Mouse (Mus musculus) spleen, adult 2 months (tissue): ENCODE measurements at regions not wholly inside any gene's neighbourhood (a gene's known extent, or its start where the extent isn't known, plus 50 kb on each side); places are given as distances from the start of the nearest gene placed in this dataset.

Experiments
- CTCF ChIP-seq: fragments of 200-500 bp; IDR thresholded peaks from 2 replicates; pipeline ENCODE4 v1.5.1; 2011; ENCODE audit warnings: mild to moderate bottlenecking, inconsistent platforms; ENCODE audit not compliant: insufficient read depth, insufficient read length, insufficient replicate concordance; ENCODE audit errors: extremely low read depth
- POLR2A ChIP-seq: fragments of 200-500 bp; IDR thresholded peaks from 2 replicates; pipeline ENCODE4 v1.6.1; 2011; ENCODE audit warnings: low read depth, low read length, inconsistent platforms

GRCm38 (mm10) chr16:29773056-29773455 lies 193.9 kb downstream of the Opa1 start:
- no peak for TF ChIP-seq CTCF
- no peak for TF ChIP-seq POLR2A
